Mouse (Mus musculus) layer of hippocampus, adult 2 months (tissue): ENCODE data around the gene Mepe. TPM values are rescaled to one million over a fixed set of nuclear protein-coding genes. Genes with fewer than 3 reads are reported as not detected.
A peak's percentile ranks its signal among the peaks of the same experiment; 100 is the strongest.

ENCODE experiments used
- DNase-seq, 2 experiments: peaks; one replicate each; pipeline ENCODE4 v3.0.0; 2022; ENCODE audit warnings: low spot score in 2 of 2
- H3K27ac ChIP-seq: fragments of 200-600 bp; 2 replicates; pipeline ENCODE4 v1.8.1; 2022
- H3K4me3 ChIP-seq: fragments of 200-600 bp; 2 replicates; pipeline ENCODE4 v1.8.1; 2022; ENCODE audit warnings: mild to moderate bottlenecking
- CTCF ChIP-seq: fragments of 200-600 bp; conservative IDR thresholded peaks from 2 replicates; pipeline ENCODE4 v1.8.1; 2022; ENCODE audit warnings: antibody characterized with exemption, mild to moderate bottlenecking, moderate library complexity
- long read RNA-seq, 2 experiments: library from polyadenylated mRNA; stranded (forward); transcript quantifications; one replicate each; pipeline ENCODE4 v2.0.0; 2021; ENCODE audit warnings: borderline mapping rate in 2 of 2
- total RNA-seq, 2 experiments: library from RNA; stranded (reverse); gene quantifications; 2 replicates each; pipeline ENCODE4 v1.2.3; 2021

Mepe gene
- not detected for total RNA-seq
- long read RNA-seq, experiment 1: 0 reads
- long read RNA-seq, experiment 2: 0 reads

DNA sequence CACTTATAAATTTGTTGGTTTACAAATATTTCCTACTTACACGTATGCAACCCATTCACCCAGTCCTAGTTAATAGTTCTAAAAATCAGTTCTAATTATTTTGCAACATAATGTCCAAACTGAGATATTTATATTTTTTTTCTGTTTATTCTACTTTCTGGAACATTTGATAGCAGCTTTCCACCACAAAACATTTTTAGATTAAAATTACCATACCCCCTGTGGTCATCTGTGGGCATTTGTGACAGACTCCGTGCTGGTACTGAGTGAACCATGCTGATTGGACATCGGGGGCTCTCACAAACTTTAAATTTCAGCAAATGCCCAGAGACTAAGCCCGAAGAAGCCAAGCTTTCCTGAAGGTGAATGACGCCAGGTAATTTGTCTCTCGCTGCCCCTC is at the start of gene Mepe:
Gene Mepe, plus strand, starts transcription at position 301 of the 400 bp plus-strand sequence.
- Histone ChIP-seq H3K4me3 (no peak within 1 kb of the TSS), H3K27ac (no peak within 1 kb of the TSS)
- no peak for TF ChIP-seq CTCF
- no peak for DNase-seq

DNA sequence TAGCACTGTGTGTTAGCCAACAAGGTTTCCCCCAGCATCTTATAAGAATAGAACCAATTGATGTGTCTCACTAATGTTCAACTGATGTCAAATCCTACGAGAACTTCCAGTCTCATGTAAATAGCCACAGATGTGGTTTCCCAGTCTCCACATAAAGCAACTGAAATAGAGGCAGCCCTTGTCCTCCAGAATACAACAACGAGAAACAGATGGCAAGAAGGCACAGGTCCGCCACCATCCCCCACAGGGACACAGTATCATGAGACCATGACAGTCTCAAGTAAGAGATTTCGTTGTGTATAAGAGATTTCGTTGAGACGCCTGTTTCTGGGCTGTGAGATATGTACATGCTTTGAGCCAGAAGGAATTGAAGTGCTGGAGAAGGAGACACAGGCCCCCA is 30.9 kb upstream of the Mepe start:
- Histone ChIP-seq H3K27ac (no peak overlapping the region), H3K4me3 (no peak overlapping the region)
- DNase-seq: no peak
- no peak for TF ChIP-seq CTCF

DNA sequence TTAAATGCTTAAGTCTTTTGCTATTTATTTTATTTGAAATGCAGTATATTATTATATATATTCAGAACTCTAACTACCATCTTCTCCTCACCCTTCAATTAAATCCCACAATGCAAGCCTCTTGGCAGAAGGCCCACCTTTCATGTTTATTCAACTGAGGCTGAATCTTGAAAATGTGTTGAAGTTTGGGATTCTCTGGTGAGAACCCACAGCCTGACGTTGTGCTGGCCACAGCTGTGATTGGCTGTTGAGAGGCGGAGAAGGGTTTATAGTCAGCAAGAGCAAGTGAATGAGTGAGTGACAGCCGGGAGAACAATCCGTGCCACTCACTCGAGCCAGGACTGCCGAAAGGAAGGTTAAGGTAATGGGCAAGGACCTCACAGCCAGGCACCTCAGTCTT is 26.1 kb upstream of the Mepe start, which contains the start of gene Ibsp:
Gene Ibsp, plus strand, starts transcription at position 178 of the 400 bp plus-strand sequence.
- no peak within 1 kb of the TSS for H3K27ac ChIP-seq
- DNase-seq: no peak
- H3K4me3 ChIP-seq: no peak within 1 kb of the TSS
- no peak for TF ChIP-seq CTCF

DNA sequence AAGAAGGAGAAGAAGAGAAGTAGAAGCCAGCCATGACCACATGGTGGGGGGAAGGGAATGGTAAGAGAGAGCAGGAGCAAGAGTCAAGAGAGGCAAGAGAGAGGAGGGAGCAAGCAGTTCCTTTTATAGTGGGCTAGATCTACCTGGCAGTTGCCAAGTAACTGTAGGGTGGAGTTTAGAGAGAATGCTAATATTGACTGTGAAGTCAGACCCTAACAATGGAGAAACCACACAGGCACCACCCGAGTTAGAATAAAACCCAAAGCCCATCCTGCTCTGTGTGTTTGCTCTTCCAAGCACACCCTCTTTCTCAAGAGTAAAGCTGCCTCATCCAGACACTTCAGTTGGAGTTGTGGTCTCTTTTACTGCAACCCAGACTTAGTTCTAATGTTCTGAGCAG is 11.1 kb upstream of the Mepe start:
- TF ChIP-seq CTCF: no peak
- no peak overlapping the region for H3K27ac ChIP-seq
- no peak overlapping the region for H3K4me3 ChIP-seq
- no peak for DNase-seq

DNA sequence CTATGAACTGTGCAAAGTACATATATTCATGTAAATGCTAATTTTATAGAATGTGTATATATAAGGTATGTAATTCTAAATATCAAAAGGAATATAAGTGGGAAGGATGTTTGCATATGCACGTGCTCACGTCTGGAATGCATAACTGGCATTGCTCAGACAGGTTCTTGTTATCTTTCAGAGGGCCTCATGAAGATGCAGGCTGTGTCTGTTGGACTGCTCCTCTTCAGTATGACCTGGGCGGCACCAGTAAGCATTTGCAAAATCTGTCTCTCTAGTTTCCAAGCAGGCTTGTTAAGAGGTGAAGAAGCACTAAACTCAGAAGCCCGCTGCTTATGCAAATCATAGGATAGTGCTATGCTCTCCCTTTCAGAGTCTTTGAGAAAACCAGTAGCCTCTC is 1.8 kb downstream of the Mepe start:
- Histone ChIP-seq H3K27ac (no peak overlapping the region), H3K4me3 (no peak overlapping the region)
- no peak for DNase-seq
- no peak for TF ChIP-seq CTCF

DNA sequence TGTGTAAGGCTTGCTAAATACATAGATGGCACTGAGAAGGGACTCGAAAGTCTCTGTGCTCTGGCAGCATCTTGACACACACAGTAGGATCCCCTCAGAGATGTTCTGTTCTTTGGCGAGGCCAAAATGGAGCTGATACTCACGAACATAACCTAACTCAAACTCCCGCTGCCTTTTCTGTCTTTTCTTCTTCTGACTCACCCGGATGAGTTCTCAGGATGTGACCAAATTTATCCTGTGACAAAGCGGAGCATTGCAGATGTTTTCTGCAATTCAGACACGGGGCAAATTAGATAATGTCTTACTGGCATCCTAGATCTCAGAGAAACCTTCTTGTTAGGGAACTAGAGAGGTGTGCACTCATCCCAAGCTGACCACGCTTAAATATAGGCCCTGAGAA is 2.3 kb downstream of the Mepe start:
- TF ChIP-seq CTCF: no peak
- no peak overlapping the region for H3K4me3 ChIP-seq
- no peak for DNase-seq
- H3K27ac ChIP-seq: no peak overlapping the region

DNA sequence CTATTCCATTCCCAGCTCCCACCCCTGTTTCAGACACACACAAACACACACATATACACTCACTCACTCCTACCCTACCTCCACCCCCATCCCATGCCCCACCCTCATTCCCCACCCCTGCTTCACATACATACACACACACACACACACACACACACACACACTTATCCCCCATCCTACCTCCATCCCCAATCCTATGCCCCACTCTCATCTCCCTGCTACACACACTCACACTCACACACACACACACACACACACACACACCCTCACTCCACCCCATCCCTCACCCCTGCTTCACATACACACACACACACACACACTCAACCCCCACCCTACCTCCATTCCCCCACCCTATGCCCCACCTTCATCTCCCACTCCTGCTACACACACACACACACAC is 2.7 kb downstream of the Mepe start:
- Histone ChIP-seq H3K27ac (no peak overlapping the region), H3K4me3 (no peak overlapping the region)
- no peak for TF ChIP-seq CTCF
- DNase-seq: no peak

DNA sequence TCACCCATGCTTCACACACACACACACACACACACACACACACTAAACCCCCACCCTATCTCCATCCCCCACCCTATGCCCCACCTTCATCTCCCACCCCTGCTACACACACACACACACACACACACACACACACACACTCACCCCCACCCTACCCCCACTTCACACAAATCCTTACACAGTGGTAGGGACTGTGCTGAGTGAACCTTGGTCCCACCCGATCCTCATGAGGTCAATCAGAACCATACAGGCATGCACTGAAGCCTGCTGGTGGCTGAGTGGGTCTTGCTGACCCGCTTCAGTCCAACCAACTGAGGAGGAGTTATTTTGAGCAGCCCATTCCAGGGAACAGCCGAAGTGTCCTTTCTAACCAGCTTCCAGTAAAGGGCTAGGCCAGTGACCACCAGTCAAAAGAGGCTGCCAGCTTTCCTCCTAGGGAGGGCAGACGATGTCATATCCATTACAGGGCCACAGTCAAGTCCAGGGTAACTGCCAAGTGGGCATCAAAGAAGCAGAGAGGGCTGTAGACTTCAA is 3.3 kb downstream of the Mepe start:
- DNase-seq: no peak
- no peak for TF ChIP-seq CTCF
- no peak overlapping the region for H3K4me3 ChIP-seq

DNA sequence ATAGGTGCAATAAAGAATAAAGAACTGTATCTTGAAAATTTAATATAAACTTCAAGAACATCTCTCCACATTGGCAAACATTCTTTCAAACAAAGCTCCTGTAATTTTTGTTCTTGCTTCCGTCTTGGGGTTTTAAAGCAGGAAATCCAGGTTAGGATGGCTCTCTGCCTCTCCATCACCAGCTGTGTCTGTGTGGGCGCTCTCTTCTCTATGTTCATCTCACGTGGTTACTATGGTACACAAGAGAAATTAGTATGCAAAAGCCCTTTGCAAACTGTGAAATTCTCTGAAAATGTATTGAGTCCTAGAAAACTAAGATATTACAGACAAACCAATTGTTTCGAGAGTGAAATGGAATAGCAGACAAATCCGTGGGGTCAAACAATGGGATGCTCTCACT is 4.3 kb downstream of the Mepe start:
- Histone ChIP-seq H3K27ac (no peak overlapping the region), H3K4me3 (no peak overlapping the region)
- DNase-seq: no peak
- no peak for TF ChIP-seq CTCF

More for the DNA sequence above, 3.3 kb downstream of the Mepe start:
- H3K27ac ChIP-seq: no peak overlapping the region

DNA sequence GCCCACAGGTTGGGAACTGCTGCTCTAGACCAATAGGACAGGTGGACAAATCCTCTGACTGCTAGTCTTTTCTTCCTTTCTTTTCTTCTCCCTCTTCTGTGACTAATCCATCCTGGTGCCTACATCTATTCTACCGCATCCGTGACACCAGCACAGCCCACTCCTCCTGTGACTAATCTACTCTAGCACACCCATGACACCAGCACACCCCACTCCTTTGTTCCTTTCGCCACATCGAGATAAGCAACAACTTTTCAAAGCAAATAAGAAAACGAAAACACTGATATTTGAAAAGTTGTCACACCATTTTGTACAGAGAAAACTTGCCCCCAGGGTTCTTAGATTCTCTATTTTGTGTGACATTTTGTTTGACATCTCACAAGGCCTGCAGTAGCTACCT is 5.0 kb downstream of the Mepe start:
- no peak overlapping the region for H3K4me3 ChIP-seq
- TF ChIP-seq CTCF: no peak
- no peak overlapping the region for H3K27ac ChIP-seq
- no peak for DNase-seq

DNA sequence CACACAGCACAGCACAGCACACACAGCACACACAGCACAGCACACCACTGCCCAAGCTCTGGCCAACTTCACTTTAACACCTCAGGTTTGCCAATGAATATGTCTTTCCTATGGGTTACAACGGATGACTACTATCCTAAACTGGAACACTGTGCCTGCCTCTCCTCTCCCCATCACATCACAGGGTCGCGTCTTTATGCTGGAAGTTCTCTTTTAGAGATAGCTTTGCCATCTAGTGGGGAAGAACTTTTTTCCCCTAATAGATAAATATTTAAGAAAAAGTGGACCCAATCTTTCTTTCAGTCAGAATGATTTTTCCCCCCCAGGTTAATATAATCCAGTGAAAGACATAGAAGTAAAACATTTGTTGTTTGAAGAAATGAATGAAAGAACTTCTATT is 7.2 kb downstream of the Mepe start:
- no peak overlapping the region for H3K27ac ChIP-seq
- no peak for DNase-seq
- no peak overlapping the region for H3K4me3 ChIP-seq
- peak; percentile 25; the same call in 1 of the 2 replicates for TF ChIP-seq CTCF

DNA sequence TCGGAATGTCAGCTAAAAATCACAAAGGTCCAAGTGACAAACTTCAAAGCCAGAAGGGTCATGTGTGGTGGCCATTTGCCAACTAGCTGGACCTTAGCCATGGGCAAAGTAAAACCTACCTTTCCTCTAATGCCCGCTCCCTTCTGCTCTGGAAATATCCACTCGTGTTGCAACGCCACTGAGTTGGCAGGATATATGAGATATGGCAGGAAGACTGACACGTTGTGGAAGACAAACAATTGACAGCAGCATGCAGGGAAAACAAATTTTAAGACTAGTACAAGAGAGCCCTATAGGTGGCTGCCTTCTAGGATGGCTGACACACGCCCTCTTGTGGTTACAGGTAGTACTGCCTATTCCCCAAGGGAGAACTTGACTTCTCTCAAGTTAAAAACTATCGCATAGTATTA is 8.1 kb downstream of the Mepe start:
- DNase-seq: peak; percentile 47 to 80
- H3K4me3 ChIP-seq: no peak overlapping the region
- H3K27ac ChIP-seq: no peak overlapping the region
- peak; percentile 97 for TF ChIP-seq CTCF

DNA sequence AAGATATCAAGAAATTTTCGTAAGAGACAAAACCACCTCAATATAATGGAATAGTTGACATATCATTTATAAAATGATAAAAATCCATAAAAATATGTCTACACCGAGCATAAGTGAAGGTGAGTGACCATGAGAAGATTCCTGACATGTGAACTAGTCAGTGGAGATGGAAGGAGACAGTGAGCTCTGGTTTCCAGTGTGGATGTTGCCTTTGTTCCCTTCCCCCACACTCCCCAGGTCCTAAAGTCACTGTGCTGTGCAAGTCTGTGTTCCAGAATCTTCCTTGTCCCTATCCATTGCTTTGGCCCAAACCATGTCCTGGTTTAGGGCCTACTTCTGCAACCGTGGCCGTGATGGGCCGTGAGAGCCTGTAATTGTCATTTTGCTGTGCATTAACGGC is 8.5 kb downstream of the Mepe start:
- Histone ChIP-seq H3K27ac (no peak overlapping the region), H3K4me3 (no peak overlapping the region)
- no peak; the same call in 1 of the 2 replicates for TF ChIP-seq CTCF
- no peak for DNase-seq

DNA sequence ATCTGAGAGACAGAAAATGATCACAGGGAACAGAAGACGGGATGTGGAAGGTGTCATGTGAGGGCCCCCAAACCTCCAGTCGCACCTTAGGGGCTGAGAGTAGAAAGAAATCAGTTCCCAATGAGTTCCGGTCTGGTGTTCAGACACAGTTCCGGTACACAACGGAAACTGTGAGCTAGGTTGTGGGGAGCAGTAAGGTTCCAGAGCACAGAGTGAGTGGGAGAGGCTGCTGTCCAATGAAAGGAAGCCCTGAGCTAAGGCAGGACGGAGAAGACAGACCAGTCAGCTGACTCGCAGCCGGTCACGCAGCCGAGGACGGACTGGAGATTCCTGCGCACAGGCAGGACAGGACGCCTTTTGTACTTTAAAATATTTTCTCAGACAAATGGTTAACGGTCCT is 9.4 kb downstream of the Mepe start:
- no peak overlapping the region for H3K4me3 ChIP-seq
- no peak overlapping the region for H3K27ac ChIP-seq
- no peak for TF ChIP-seq CTCF
- DNase-seq: no peak

DNA sequence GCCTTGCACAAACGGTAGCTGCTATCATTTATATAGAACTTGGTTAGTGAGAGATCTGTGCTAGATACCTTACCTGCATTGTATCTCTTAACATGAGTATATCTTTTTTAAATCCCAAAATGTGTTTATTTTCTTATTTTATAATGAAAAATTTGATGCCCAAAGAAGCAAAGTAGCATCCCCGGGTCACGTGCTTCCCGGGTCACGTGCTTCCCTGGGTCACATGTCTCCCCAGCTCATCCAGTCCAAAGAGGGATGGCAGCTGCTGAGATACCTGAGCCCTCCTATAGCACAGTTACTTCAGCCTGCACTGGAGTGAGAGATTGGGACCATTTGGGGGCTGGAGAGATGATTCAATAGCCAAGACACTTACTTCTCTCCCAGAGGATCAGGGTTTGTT is 10.8 kb downstream of the Mepe start:
- no peak for DNase-seq
- TF ChIP-seq CTCF: no peak
- Histone ChIP-seq H3K4me3 (no peak overlapping the region), H3K27ac (no peak overlapping the region)
